Mouse (Mus musculus): ENCODE data around the gene Ypel1. TPM values are rescaled to one million over a fixed set of nuclear protein-coding genes. Genes with fewer than 3 reads are reported as not detected.

Gene Ypel1
- total RNA-seq, 2 experiments from 2014 or later = 1.6 to 2.0 TPM

DNA sequence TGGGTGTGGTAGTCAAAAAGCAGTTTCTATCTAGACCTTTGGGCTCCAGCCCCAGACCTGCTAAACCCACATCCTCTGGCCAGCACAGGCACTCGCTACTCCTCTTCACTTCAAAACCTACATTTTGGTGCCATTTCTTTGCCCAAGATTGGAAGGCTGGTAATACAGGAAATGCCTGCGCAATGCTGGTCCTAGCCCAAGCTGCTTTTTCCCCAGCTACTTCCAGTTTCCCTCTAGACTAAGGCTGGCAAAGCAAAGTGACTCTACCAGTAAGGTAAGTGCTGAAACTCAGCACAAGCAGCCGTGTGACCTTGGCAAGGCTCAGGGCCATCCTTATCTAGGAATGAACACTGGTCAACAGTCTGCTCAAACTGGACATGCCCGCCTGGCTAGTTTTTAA lies 16.1 kb downstream of the Ypel1 start:
- intact Hi-C loops (cut with DNase I) = no loop called here
- DNase-seq = no peak

DNA sequence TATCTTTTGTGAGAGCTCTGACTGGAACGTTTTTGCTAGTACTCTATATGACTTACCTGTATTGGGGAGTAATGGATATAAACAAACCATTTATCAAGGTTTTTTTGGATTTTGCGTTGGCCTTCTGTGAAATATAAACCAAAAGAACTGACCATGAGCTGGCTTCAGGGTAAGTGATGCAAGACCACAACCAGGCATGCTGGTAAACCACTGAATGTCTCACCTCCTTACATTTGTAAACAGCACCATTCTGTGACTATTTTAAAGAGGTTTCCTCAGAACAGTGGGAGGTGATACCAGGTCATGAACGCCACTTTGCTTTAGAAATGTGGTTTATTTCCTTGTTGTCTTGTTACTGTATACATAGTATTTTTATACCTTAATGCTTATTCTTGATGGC lies 16.7 kb downstream of the Ypel1 start:
- DNase-seq = no peak
- intact Hi-C loops (cut with DNase I) = no loop called here

DNA sequence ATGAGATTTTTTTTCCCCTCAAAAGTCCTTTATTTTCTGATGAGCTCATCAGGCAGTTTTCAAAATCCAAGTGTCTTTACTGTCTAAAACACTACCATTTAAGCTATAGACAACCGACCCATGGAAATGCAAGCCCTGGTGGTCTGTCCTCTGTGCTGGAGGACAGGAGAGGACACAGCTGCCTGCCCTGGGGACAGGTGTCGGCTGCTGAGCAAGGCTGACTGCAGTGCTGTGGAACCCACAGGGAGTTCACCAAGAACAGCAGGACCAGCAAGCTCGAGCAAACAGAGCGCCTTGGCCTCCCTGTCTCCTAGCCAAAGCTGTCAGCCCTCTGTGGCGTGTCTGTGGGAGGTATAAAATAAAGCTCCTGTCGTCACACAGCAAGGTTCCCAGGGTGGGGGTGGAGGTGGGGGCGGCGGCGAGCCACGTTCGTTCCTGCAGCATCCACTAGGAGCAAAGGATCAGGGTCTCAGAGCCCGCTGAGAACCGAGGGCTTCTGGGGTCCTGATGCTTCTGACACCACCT lies 17.2 kb downstream of the Ypel1 start:
- no peak for DNase-seq
- intact Hi-C loops (cut with DNase I) = no loop called here

DNA sequence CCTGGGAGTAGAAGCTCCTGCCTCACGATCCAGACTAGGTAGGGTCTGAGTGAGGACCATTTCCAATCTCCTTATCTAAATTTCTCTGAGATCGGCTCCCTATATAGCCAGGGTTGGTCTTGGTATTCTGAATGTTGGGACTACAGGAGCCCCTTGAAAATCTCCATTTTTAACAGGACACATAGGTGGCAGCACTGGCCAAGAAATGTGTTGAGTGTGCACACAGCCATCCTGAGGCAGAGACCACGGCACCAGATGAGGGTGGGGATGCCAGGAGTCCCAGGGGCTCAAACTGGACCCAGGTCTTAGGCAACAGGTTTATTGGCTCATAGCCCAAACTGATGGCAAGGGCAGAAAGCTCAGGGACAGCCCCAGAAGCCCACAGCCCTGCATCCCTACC lies 18.9 kb downstream of the Ypel1 start:
- no peak for DNase-seq
- intact Hi-C loops (cut with DNase I) = no loop called here

DNA sequence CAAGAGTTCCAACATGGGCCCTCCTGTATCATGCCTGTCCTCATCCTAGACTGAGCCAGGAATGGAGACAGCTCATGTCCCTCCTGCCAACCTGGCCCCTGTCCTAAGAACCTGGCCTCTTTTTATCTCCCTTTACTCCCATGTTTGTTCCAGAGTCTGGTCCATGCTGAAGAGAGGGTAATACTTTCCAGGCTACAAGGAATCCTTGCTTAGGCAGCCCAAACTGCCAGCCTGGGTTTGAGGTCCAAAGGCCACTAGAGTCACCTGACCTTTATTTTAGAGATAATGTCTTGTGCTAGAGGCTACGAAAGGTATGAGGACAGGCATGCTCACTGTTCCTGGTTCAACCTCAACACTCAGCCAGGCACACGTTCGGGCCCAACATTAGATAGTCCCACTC lies 27.4 kb downstream of the Ypel1 start:
- no peak for DNase-seq
- intact Hi-C loops (cut with DNase I) = no loop called here

DNA sequence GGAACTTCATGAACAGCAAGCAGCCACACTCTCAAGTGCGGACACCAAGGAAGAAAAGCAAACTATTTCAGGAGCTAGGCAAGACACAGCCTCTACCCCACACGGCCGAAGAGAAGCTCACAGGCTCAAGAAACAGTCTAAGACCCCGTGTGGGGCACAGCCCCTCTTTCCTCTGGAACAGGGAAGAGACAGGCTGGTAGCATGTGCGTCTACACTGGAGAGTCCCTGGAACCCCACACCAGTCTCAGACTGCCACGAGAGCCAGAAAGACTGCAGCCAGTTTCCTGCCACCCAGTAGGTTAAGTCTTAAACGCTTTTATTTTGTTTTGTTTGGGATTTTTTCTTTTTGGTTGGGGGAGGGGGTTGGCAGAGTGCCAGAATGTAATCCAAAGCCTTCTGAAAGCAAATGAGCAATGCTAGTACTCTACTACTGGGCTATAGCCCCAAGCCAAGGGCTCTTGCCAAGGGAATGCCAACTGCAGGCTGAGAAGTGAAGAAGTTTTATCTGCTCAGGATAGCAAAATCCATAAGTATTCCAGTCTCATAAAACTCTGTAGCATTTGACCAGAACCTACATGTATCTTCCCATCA lies 33.2 kb downstream of the Ypel1 start:
- intact Hi-C loops (cut with DNase I) = no loop called here
- no peak for DNase-seq

DNA sequence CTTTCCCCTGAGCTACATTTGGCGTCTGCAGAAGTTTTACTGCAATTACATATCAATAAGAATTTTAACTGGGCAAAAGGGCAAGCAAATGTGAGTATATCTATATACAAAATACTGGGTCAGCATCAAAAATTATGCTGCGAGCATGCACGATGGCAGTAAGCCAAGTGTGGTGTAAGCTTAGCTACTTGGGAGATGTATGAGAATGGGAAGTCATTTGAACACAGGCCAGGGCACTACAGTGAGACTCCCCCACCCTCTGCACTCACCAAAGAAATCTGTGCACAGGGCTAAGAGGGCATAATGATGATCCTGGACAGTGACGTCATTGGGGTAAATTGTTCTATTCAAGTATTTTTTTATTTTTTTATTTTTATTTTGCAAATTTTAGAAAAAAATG lies 35.1 kb downstream of the Ypel1 start:
- intact Hi-C loops (cut with DNase I) = no loop called here
- DNase-seq = no peak

DNA sequence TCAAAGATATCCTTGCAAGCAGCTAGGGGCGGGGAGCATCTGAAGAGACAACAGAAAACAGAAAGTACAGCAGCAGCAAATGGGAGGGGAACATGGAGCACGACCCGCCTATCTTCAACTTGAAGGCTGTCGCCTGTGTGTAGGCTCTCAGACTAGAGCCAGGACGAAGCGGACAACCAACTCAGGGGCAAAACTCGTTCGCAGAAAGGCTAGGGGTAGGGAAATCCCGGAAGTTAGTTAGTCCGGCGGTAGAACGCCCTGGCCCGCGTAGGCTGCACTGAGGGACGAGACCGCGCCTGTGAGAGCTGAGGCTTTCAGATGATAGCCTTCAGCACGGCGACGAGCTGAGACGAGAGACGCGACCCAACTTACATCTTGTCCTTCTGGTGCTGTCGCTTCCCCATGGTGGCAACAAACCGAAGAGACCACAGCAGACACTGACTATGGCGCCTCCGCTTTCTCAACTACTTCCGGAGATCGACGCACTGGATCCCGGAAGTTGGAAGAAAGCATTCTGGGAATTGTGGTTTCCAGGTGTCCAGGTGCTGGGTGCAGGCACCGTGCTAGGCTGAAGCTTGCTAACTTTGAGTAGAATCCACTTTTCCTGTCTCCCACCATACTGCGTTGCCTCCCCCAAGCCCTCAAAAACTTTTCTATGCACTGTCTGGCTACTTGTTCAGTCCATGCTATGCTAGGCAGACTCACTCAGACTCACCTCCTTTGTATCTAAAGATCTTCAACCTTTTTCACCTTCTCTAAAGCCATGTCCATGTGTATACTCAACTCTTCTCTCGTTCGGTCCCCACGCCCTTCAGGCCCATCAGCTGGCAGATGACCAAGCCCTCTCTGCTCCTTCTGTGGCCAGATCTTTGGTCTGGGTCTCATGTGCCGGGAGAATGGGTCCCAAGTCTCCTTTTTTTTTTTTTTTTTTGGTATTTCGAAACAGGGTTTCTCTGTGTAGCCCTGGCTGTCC lies 41.6 kb downstream of the Ypel1 start, which contains the start of gene Ppil2:
Gene Ppil2 (minus strand): TSS at position 487 of the 973 bp plus-strand sequence.
- peak; percentile 72 to 75 for DNase-seq
- intact Hi-C loops (cut with DNase I) = loop anchor here (5.0 kb wide), 1 partner anchor 129 kb away; the partner anchor contains the start of gene Mapk1

DNA sequence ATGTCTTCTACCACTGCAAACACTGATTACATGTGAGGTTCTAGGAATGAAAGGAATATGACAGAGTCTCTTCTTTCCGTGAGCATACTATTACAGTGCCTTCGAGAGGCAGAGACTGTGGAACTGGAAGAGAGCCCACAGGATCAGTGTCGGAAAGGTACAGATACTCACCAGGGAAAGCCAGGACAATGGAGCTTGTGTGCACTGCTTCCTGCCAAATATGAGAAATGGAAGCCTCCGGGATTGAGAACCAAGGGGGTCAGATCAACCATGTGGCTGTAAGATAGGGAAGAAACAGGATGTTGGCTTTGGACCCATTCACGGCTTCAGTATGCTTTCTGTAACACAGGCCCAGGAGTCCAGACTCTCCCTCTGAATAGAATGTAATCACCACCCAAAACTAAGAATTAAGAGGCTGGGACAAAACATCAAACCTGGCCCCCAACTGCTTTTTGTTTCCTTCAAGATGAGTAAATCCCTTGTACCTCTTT lies 47.9 kb downstream of the Ypel1 start:
- DNase-seq = no peak
- intact Hi-C loops (cut with DNase I) = no loop called here

DNA sequence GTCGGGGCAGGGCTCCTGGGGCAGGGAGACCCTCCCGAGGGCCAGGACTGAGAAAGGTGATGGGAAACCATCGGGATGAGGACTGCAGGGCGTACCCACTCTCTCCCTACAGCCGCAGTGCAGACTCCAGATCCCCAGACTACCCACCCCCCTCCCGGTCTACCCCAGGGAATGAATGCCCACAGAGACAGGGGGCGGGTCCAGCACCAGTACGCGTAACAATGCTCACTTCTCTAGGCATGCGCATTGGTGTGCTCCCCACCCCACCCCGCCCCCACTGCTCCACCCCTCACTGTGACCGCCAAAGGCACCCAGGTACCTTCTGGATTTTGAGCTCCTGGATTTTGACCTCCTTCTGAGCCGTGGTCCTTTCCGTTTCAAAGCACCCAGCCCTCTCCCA lies 52.1 kb downstream of the Ypel1 start:
- no peak for DNase-seq
- intact Hi-C loops (cut with DNase I) = no loop called here

DNA sequence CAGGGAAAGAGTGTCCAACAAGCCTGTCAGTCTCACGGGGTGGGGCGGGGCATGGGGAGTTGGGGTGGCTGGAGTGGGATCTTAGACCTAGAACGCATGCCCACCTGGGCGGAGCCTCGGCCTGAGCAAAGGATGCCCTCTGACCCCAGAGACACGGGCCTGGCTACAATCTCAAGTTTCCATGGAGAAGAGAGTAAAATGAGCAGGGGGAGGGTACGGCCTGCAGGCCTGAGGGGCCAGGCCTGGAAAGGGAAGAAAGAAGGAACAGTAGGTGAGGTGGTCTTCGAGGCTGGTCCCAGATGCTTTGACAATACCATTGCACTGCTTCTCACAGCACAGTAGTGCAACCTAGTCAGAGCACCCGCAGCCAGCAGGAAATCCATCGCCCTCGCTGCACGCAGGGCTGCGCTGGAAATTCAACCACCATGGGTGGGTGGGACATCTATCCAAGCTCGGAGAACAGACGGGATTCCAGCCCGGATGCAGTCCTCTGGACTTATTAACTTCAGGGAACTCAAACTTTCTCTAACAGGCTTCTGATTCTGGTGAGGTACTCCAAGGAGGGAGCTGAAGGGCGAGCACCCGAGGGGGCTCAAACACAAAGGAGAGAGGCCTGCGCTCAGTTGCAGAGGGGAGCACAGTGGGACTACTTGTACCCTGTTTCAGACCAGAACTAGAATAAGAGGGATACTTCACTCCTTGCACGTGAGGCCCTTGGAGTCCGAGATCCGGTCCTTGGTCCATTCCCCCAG lies 54.8 kb downstream of the Ypel1 start:
- DNase-seq = no peak
- intact Hi-C loops (cut with DNase I) = no loop called here

DNA sequence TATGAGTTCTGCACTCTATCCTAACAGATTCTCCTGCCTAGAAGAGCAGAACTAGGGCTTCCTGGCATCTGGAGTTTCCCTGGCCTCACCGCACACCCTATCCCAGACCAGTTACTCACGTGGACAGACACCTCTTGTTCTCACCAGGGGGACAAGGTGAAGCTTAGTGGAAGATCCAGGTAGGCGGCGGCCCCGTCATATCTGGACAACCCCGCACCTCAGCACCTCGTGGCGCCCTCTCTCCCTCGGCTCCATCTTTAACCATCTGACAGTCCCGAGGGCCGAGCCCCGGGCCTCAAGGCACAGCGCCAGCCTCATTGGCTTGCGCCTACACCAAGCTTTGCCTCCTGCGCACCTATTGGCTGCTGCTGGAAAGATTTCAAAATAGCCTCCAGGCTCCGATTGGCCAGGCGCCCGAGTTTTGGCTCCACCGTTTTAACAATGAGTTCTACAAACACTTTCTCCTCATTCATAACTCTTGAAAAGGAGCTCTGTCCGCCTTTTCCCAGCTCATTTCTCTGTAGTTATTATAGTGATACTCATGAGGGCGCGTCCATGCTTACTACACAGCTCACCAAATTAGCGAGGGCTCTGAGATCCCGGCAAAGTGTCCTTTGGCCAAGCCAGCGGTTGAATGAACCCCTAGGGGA lies 55.5 kb downstream of the Ypel1 start, which contains the start of gene 2610318N02Rik:
Gene 2610318N02Rik (minus strand): TSS at position 297 of the 650 bp plus-strand sequence.
- intact Hi-C loops (cut with DNase I) = loop anchor here (5.0 kb wide), 1 partner anchor 167 kb away; no protein-coding TSS in a partner anchor
- DNase-seq = peak; percentile 38 to 49

DNA sequence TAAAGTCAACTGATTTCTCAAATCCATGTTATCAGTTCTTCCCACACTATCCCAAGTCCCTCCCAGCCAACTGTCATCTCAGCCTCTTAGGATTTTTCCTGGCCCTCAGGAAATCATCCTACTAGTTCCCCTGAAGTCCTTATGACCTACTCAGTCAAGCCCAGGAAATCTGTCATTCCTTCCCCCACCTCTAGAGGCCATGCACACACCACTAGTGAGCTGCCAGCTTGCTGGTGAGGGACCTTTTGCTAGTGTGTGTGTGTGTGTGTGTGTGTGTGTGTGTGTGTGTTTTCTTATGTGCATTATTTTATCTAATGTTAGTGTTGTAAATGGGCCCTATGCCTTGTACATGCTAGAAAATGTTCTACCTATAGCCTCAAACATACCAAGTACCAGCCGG lies 57.8 kb downstream of the Ypel1 start:
- DNase-seq = peak; percentile 22 to 32
- intact Hi-C loops (cut with DNase I) = loop anchor here (5.0 kb wide), 1 partner anchor 165 kb away; no protein-coding TSS in a partner anchor

DNA sequence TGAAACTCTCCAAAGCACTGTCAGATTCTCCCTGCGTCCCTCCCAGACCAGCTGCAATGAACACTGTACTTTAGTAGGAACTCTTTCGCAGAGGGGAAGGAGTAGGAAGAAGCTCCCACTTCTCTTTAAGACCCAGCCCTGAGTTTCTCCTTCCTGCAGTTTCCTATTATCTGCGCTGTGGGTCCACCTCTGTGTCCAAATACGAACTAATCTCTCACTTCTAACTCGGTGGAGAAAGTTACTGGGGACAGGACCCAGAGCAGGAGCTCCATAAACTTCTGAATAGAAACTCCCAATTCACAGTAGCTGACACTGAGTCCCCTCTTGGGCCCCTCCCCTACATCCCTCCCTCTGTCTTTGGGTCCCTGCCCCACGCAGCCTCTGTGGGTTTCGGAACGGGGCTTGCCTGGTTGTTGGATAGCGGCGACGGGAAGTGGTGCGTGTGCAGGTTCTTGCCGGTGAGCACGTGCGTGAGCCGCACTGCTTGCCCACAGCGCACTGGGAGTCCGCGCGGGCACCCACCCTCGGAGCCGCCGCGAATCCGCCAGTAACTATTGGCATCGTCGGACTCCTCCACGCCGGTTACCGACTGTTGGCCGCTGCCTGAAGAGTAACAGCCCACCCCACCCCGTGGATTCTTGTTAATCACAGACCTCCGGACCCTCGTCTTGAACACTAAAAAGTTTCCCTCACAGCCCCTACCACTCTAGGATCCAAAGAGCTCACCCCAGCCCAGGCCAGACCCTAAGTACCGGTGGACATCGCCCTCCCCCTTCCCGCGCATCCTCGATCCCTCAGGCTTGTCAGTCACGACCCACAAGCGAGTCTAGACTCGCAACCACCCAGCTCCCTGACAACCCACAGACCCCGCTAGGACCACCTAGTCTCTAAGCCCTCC lies 61.9 kb downstream of the Ypel1 start:
- DNase-seq = peak in 1 of 2 experiments; percentile 20
- intact Hi-C loops (cut with DNase I) = loop anchor here (5.0 kb wide), 2 partner anchors 76 to 146 kb away; partner anchors contain the start of genes Rimbp3 and Tmem191c

DNA sequence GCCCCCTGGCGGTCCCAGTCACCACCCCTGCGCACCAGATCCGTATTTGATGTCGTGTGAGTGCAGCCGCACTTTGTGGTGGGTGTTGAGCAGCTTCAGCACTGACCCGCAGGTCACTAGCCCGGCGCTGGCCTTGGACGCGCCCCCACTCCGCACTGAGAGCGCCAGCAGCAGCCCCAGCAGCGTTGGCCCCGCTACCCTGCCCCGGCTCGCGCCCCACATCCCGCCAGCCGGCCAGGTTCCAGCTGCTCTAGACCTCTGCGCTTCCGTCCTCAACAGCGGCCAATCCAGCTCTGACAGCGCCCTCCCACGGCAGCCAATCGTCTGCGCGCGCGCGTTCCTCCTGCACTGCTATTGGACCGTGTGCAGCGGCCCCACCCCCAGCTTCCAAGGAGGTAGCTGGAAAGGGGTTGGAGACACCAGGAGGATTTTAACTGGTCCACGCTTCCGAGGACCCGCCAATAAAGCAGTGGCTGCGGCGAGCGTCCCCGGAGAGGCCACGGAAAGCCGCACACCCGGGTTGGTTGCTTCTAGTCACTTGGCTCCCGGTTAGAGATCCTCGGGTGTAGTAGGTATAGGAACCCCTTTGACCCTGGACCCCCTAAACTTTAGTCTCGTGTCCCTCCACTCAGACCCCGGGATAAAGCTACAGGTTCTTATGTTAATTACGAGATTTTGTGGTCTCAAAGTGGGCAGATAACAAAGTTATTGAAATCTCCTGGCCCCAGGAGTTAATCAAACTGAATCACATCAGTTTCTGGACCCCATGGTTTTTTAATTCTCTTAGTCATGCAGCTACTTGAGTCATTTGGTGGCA lies 62.8 kb downstream of the Ypel1 start, which contains the start of gene Sdf2l1:
Gene Sdf2l1 (minus strand): TSS at position 295 of the 817 bp plus-strand sequence.
- peak; percentile 93 to 94 for DNase-seq
- intact Hi-C loops (cut with DNase I) = loop anchor here (5.0 kb wide), 2 partner anchors 75 to 145 kb away; partner anchors contain the start of genes Rimbp3 and Tmem191c

DNA sequence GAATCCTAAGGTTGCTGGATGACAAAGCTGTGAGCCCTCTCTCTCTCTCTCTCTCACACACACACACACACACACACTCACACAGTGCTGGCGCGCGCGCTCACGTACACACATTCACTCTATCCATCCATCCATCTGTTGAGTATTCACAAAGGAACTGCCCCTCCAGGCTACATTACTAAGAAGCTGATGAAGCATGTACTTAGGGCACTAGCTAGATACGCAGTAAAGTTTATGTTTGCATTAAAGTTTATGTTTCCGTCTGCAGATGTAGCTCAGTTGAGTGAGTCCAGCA lies 63.4 kb downstream of the Ypel1 start:
- no peak for DNase-seq
- intact Hi-C loops (cut with DNase I) = loop anchor here (5.0 kb wide), 2 partner anchors 74 to 144 kb away; partner anchors contain the start of genes Rimbp3 and Tmem191c

All from heart, postnatal 36 days (tissue).